Mouse (Mus musculus): ENCODE results near the gene Eml6.
A peak's percentile ranks its signal among the peaks of the same experiment; 100 is the strongest.

The Eml6 gene

GRCm38 (mm10) chr11:29749468-29749829, 276.4 kb downstream of the Eml6 start:
- no peak for DNase-seq (ENCODE audit: low read depth, low spot score)

DNA sequence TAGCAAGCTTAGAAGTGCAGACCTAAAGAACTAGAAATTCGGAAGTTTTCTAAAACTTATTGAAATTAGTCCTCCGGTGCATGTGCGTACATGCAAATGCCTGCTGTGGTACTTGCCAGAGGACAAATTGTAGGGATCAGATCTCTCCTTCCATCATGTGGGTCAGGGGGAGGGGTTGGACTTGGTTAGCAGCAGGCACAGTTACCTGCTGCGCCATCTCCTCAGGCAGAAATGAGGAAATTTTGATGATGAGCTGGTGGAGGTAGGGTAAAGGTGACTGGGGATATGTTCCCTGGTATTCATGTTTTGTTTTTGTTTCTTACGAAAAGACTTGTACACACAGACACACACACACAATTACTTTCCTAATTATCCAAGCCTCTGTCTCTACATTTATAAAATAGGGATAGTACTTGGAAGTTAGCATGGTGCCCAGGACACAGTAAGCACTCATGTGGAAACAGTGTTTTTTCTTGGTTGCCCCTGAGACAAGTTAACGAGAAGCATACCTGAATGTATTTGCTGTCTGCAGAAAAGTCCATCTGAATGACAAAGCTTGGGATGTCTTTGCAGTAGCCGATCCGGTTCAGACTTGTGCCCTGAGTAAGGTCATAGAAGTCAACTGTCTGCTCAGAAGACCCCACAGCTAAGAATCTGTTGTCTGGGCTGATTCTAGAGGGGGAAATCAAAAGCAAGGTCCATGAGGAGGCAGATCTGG, 276.9 kb downstream of the Eml6 start:
- DNase-seq (ENCODE audit: low read depth, low spot score) = no peak

- no peak for DNase-seq (ENCODE audit: low read depth, low spot score)
Measured at GRCm38 (mm10) chr11:29747881-29748280, 278.0 kb downstream of the Eml6 start.

DNA sequence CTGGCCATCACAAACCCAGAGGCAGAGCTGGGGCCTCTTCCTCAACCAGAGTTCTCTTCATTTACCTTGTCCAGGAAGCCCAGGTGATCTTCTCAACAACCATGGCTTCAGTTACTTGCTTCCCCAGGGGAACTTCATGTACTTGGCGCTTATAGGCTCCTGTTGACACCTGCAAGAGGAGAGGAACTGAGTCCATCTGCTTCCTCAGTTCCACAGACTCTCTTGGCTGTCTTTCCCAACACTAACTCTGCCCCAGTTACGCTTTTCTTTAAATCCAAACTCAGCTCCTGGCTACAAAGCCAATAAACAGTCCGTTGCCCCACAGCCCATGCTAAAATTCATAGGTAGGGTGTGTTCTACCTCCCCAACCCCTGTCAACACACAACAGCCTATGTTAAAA, 278.5 kb downstream of the Eml6 start:
- no peak for DNase-seq (ENCODE audit: low read depth, low spot score)

GRCm38 (mm10) chr11:29746203-29746602, 279.6 kb downstream of the Eml6 start:
- no peak for DNase-seq (ENCODE audit: low read depth, low spot score)

- no peak for DNase-seq (ENCODE audit: low read depth, low spot score)
Measured at GRCm38 (mm10) chr11:29745513-29745912, 280.3 kb downstream of the Eml6 start.

DNA sequence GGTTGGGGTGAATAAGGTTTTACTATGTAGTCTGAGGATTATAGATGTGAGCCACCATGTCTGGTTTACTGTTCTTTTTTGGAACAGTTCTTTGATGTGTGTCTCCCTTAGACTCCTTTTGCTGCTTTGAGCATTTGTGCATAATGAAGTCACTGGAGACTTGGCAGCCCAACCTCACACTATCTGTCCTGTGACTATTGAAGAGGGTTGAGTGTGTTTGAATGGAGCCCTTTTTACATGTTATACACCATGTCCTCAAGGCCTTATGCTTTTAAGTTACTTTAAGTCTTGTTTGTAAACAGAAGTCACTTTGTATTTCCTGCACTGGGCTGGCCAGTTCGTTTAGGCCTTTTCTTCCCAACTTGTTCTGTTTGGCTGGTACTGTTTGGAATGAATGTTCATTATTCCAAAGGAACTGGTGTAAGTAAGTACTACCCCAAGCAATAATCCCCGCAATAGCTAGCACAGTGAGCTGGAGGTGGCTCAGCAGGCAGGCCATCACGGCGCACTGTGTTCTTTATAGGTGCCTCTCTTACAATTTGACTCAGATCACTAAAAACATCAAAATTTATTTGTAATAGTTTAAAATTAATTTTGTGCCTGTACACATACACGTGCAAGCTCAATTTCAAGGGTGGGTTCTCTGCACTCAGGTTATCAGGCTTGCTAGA, 280.9 kb downstream of the Eml6 start:
- no peak for DNase-seq (ENCODE audit: low read depth, low spot score)

GRCm38 (mm10) chr11:29739752-29740151, 286.1 kb downstream of the Eml6 start:
- no peak for DNase-seq (ENCODE audit: low read depth, low spot score)

DNA sequence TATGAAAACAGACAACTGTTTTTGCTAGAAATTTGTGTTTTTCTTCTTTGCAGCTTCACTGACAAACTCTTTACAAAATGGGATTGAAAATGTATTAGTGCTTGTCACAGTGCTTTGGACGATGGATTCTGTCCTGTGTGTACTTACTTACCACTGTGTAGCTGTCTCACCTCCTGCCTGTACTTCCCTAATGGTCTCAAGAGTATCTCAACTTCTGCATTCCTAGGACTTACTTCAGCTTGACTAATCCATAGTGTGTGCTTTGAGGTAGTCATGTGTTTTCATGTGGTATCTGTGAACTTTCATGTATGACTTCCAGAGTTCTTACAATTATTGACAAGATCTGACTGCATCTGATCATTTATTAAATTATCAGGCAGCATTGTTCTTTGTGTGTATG, 297.9 kb downstream of the Eml6 start:
- no peak for DNase-seq (ENCODE audit: low read depth, low spot score)

DNA sequence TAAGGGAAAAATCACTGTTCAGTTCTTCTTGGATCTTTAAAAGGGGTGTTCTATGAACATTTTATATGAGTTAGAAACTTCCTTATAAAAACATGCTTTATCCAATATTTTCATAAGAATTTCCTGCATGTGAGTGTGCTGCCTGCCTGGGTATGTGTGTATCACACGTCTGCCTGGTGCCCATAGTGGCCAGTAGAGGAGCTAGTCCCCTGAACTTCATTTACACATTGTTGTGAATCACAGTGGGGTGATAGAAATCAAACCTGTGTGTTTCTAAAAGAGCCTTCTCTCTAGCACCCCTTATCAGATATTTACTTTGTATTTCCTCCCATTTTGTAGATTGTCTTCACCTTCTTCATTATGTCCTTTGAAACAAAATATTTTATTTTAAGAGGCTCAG, 300.2 kb downstream of the Eml6 start:
- no peak for DNase-seq (ENCODE audit: low read depth, low spot score)

- no peak for DNase-seq (ENCODE audit: low read depth, low spot score)
Measured at GRCm38 (mm10) chr11:29725167-29725566, 300.7 kb downstream of the Eml6 start.

GRCm38 (mm10) chr11:29724213-29724612, 301.6 kb downstream of the Eml6 start:
- DNase-seq (ENCODE audit: low read depth, low spot score) = no peak

DNA sequence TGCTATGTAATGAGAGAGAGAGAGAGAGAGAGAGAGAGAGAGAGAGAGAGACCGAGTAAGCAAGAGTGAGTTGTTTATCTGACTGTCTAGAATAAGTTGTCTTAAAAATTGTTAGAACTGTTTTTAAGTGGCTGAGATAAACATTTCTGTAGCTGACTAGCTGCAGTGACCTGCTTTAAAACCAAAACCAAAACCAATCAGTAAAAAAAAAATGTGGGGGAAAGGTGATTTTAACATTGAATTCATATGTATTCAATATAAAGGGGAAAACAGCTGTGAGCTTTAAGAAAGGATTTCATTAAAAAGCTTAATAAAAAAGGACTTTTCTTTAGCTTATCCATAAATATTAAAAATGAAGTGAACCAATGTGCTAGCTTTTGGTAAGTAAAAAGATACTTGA, 306.2 kb downstream of the Eml6 start:
- DNase-seq (ENCODE audit: low read depth, low spot score) = no peak

GRCm38 (mm10) chr11:29718541-29718940, 307.3 kb downstream of the Eml6 start:
- DNase-seq (ENCODE audit: low read depth, low spot score) = peak; percentile 64

GRCm38 (mm10) chr11:29715499-29715898, 310.3 kb downstream of the Eml6 start:
- no peak for DNase-seq (ENCODE audit: low read depth, low spot score)

- DNase-seq (ENCODE audit: low read depth, low spot score) = no peak
Measured at GRCm38 (mm10) chr11:29714789-29715188, 311.0 kb downstream of the Eml6 start.

- DNase-seq (ENCODE audit: low read depth, low spot score) = no peak
Measured at GRCm38 (mm10) chr11:29714114-29714513, 311.7 kb downstream of the Eml6 start.

GRCm38 (mm10) chr11:29709512-29709911, 316.3 kb downstream of the Eml6 start:
- no peak for DNase-seq (ENCODE audit: low read depth, low spot score)

GRCm38 (mm10) chr11:29706845-29707244, 319.0 kb downstream of the Eml6 start:
- DNase-seq (ENCODE audit: low read depth, low spot score) = no peak

DNA sequence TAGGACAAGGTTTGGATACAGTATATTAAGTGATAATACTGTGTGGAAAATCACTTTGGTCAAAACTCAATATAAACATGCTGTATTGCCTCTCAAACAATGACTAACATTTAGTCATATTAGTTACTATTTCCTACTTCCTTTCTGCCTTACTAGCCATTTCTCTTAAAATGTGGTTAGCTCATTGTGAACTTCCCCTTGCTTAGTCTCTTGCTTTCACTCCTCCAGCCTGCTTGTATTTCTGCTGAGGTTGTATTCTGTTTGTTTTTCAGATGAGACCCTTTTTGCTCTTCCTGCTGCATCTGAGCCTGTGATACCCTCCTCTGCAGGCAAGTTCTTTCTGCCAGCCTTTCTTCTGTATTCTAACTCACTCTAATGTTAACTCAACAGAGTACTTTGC, 320.6 kb downstream of the Eml6 start:
- no peak for DNase-seq (ENCODE audit: low read depth, low spot score)

DNA sequence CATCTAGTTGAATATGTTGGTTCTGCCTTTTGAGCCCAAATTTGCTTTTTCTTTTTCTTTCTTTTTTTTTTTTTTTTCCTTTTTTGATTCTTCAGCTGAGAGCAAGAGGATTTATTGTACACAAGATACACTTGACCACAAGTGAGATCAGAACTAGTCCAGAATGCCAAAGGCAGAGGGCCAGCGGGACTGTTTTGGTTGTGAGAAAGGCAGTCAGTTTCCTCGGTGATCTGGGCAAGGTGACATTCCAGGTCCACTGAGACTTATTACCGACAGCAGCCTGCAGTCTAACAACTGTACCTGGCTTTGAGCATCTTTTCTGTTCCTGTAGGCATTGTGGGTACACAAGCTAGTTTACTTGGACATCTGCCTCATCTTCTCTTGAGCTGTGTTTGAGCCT, 323.1 kb downstream of the Eml6 start:
- DNase-seq (ENCODE audit: low read depth, low spot score) = no peak

- DNase-seq (ENCODE audit: low read depth, low spot score) = no peak
Measured at GRCm38 (mm10) chr11:29694754-29695153, 331.1 kb downstream of the Eml6 start.

GRCm38 (mm10) chr11:29693576-29694410, 332.0 kb downstream of the Eml6 start:
- peak; percentile 38 for DNase-seq (ENCODE audit: low read depth, low spot score)

All from retina, adult 2 months (tissue).